Mouse (Mus musculus) megakaryocyte, embryonic 14.5 days (primary cell): ENCODE measurements around the gene Pla2g2f.

ENCODE experiments used
- FLI1 ChIP-seq: IDR thresholded peaks from 2 replicates; pipeline ENCODE4 v1.6.1; 2012; ENCODE audit warnings: low read length, inconsistent platforms, mixed read lengths
- GATA1 ChIP-seq: IDR thresholded peaks from 3 replicates; pipeline ENCODE4 v1.6.1; 2012; ENCODE audit warnings: mixed read lengths, low read length, inconsistent platforms, borderline replicate concordance

- TF ChIP-seq FLI1, result no peak
- no peak for TF ChIP-seq GATA1
Measured at GRCm38 (mm10) chr4:138704169-138704568, 53.3 kb downstream of the Pla2g2f start.
